Mouse (Mus musculus) limb, embryonic 12.5 days (tissue): ENCODE results near the gene Fam20a. TPM values are rescaled to one million over a fixed set of nuclear protein-coding genes. Genes with fewer than 3 reads are reported as not detected.

Source experiments
- ATAC-seq: fragments of 200-750 bp; cut with Nextera tagmentation; 2 replicates; pipeline ENCODE4 v1.8.0; 2017; ENCODE audit warnings: low read depth, moderate TSS enrichment; ENCODE audit not compliant: insufficient number of reproducible peaks, insufficient read depth, low FRiP score, low TSS enrichment
- H3K27ac ChIP-seq: fragments of 300-500 bp; sonication (generic); 2 replicates; pipeline ENCODE4 v1.5.1; 2016; ENCODE audit warnings: mild to moderate bottlenecking, moderate library complexity
- H3K27me3 ChIP-seq: fragments of 300-500 bp; sonication (generic); 2 replicates; pipeline ENCODE4 v1.6.1; 2016; ENCODE audit warnings: mild to moderate bottlenecking, moderate library complexity
- H3K36me3 ChIP-seq: fragments of 300-500 bp; sonication (generic); 2 replicates; pipeline ENCODE4 v1.6.1; 2016; ENCODE audit warnings: mild to moderate bottlenecking, moderate library complexity
- H3K4me1 ChIP-seq: fragments of 300-500 bp; sonication (generic); replicated peaks from 2 replicates; pipeline ENCODE4 v1.6.1; 2016
- H3K4me2 ChIP-seq: fragments of 300-500 bp; sonication (generic); 2 replicates; pipeline ENCODE4 v1.6.1; 2016; ENCODE audit warnings: mild to moderate bottlenecking, moderate library complexity
- H3K4me3 ChIP-seq: fragments of 300-500 bp; sonication (generic); replicated peaks from 2 replicates; pipeline ENCODE4 v1.5.1; 2016; ENCODE audit warnings: mild to moderate bottlenecking
- H3K9ac ChIP-seq: fragments of 300-500 bp; sonication (generic); replicated peaks from 2 replicates; pipeline ENCODE4 v1.6.1; 2016; ENCODE audit warnings: mild to moderate bottlenecking, moderate library complexity
- H3K9me3 ChIP-seq: fragments of 300-500 bp; sonication (generic); 2 replicates; pipeline ENCODE4 v1.6.1; 2016; ENCODE audit warnings: mild to moderate bottlenecking, moderate library complexity
- WGBS: fragments of 180-500 bp; shearing (Covaris S2); methylation state at CpG from one replicate; pipeline ENCODE4 v1.1.7; 2016; 5-methylcytosine and 5-hydroxymethylcytosine counted together
- polyA plus RNA-seq: library from polyadenylated mRNA; unstranded; fragments of >200 nt; fragmentation: Nextera tagmentation; extraction: Ambion mirVana; gene quantifications from 2 replicates; pipeline ENCODE4 v1.2.1, GENCODE M21; 2016

Fam20a gene
- polyA plus RNA-seq, 1 experiment from 2014 or later = 0.28 TPM

DNA sequence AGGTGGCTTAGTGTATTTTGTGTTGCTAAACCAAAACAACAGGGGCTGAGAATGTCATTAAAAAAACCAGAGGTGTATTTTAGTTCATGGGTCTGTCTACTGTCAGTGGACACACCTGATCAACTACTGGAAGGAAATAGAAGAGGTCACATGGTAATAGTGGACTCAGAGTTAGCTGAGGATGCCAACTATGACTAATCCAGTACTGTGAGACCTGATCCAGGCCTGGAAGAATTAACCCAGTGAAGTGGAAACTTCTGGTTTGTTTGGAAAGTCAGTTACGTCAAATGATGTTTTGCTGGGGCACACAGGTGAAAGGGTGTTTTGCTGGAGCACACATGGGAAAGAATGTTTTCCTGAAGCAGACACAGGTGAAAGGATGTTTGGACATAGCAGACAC, 12.3 kb upstream of the Fam20a start:
- Histone ChIP-seq H3K4me3 (no peak overlapping the region), H3K27me3 (no peaks in the 10 kb centered on the region), H3K27ac (no peak overlapping the region), H3K9me3 (peaks cover 6% of the 10 kb centered on the region; the same call in 1 of the 2 replicates), H3K4me1 (no peaks in the 10 kb centered on the region; the same call in 1 of the 2 replicates), H3K36me3 (no peaks in the 10 kb centered on the region), H3K9ac (no peak overlapping the region), H3K4me2 (no peak overlapping the region)
- no peak for ATAC-seq
- WGBS = 95% methylated on average over 1 of the region's 1 CpGs

DNA sequence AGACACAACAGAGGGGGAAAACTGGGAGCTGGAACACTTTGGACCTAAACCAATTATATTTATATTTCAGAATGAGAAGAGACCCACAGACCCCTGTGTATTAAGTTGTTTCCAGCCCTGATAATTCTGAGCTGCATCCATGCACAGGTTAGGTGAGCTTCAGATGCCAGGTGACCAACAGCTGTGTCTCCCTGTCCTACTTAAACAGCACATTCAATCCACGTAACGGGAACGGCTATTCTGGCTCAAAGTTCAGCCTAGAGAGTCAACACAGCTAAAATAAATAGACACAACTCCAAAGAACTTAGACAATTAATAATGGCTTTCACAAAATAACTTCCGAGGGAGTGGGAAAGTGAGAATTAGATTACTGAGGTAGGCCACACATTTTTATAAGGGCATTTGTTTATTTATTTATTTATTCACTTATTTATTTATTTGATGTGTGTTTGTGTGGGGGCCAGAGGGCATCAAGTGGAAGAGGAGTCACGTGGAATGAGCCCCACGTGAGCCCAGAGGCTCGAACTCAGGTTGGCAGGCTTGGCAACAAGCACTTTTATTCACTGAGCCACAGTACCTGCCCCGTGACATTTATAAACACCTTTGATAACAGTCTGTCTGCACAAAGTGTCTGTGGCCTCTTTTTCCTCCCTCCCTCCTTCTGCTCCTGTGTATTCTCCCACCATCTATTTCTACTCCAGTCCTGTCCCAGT, 10.8 kb upstream of the Fam20a start:
- no peak overlapping the region for H3K9ac ChIP-seq
- peaks cover 6% of the 10 kb centered on the region; the same call in 1 of the 2 replicates for H3K9me3 ChIP-seq
- H3K27me3 ChIP-seq = no peaks in the 10 kb centered on the region
- H3K27ac ChIP-seq = no peak overlapping the region
- no peaks in the 10 kb centered on the region; the same call in 1 of the 2 replicates for H3K4me1 ChIP-seq
- ATAC-seq = no peak
- no peak overlapping the region for H3K4me2 ChIP-seq
- 83% methylated on average over 8 of the region's 8 CpGs for WGBS
- no peak overlapping the region for H3K4me3 ChIP-seq
- no peaks in the 10 kb centered on the region for H3K36me3 ChIP-seq

DNA sequence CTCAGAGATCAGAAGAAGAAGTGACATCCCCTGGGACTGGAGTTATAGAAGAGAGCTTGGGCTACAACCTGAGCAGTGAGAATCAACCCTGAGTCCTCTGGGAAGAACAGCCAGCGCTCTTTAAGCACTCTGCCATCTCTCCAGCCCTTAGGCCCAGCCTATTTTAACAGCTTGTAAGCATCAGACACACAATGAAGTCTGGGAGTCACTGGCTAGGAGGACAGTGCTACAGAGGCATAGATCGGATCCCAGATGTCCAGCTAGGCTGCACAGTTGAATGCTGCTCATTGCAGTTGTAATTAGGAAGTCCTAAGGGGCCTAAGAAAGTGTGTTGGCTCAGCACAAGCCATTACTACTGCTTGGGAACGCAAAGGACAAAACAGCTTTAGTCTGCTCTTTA, 6.3 kb upstream of the Fam20a start:
- no peaks in the 10 kb centered on the region for H3K36me3 ChIP-seq
- no peaks in the 10 kb centered on the region for H3K9me3 ChIP-seq
- no peak overlapping the region for H3K4me3 ChIP-seq
- no peaks in the 10 kb centered on the region for H3K27me3 ChIP-seq
- ATAC-seq = no peak
- no peak overlapping the region for H3K27ac ChIP-seq
- no peak overlapping the region for H3K9ac ChIP-seq
- 75% methylated on average over 3 of the region's 3 CpGs for WGBS
- H3K4me1 ChIP-seq = no peaks in the 10 kb centered on the region
- no peak overlapping the region for H3K4me2 ChIP-seq

DNA sequence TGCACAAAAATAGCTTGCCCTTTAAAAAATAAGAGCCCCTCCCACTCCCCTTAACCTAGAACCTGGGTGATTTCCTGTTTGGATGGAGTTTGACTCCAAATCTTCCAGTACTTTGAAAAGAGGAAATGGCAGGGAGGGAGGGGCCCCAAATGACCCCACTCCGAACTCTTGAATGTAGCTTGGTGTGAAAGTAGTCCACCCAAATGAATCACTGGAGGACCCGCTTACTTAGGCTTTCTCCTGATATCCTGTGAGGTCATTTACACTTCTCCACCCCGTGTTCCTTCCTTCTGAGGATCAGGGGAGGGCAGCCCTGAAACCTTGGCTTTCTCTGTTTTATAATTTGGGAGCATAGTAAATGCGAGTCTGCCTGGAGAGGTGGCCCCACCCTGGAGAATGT, 632 bp upstream of the Fam20a start:
- Histone ChIP-seq H3K4me2 (peak overlapping the region; percentile 95; the same call in 1 of the 2 replicates), H3K27me3 (peaks cover 37% of the 10 kb centered on the region), H3K36me3 (no peaks in the 10 kb centered on the region), H3K4me1 (peaks cover 25% of the 10 kb centered on the region), H3K9ac (no peak overlapping the region), H3K4me3 (no peak overlapping the region), H3K9me3 (no peaks in the 10 kb centered on the region), H3K27ac (no peak overlapping the region)
- WGBS = 37% methylated on average over 4 of the region's 4 CpGs
- no peak for ATAC-seq

DNA sequence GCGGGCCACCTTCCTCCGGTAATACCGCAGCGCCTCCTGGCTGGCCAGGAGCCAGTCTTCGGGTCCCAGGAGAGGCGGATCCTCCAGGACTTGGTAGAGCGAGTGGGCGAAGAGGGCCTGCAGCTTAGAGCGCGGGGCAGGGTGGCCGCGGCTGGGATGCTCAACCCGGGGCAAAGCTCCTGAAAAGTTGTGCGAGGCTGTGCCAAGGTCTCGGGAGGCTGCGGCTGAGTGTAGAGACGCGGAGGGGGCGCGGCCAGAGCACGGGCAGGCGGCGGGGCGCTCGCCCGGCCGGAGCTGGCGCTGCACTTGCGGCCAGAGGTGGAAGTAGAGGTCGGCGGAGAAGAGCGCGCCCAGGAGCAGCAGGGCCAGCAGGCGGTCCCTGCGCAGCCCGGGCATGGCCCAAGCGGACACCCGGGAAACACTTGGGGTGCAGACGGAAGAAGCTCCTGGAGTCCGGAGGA, 729 bp downstream of the Fam20a start:
- WGBS = under 1% methylated on average over 40 of the region's 40 CpGs
- ATAC-seq = no peak
- peak overlapping the region; percentile 95 for H3K4me2 ChIP-seq
- peak overlapping the region; percentile 42; the same call in 1 of the 2 replicates for H3K9ac ChIP-seq
- H3K27me3 ChIP-seq = peaks cover 37% of the 10 kb centered on the region
- H3K4me1 ChIP-seq = peaks cover 25% of the 10 kb centered on the region
- no peak overlapping the region for H3K27ac ChIP-seq
- peak overlapping the region; percentile 50 for H3K4me3 ChIP-seq
- H3K36me3 ChIP-seq = no peaks in the 10 kb centered on the region
- H3K9me3 ChIP-seq = no peaks in the 10 kb centered on the region

DNA sequence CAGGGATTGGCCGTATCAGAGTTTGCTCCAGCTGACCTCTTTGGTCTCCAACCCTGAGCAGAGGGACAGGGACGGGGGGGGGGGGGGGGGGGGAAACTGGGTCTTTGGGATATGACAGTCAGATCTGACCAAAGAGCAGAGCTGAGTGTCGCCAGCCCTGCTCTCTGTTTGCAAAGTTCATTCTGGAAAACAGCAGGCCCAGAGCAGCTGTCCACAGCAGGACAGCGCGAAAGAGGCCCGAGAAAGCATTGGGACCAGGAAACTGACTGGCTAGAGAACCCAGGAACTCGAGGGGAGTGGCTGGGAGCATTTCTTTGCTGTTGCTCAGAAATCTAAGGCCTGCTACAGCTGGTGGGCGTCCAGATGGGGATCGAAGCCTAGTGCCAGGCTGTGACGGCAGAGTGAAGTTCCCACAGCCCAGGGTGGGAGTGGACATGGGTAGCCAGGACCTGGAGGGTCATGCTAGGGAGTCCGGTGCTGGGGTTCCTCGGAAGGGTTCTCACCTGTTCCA, 1.2 kb downstream of the Fam20a start:
- Histone ChIP-seq H3K27me3 (peaks cover 37% of the 10 kb centered on the region), H3K9ac (peak overlapping the region; percentile 42; the same call in 1 of the 2 replicates), H3K4me1 (peaks cover 29% of the 10 kb centered on the region), H3K4me3 (peak overlapping the region; percentile 50), H3K27ac (no peak overlapping the region), H3K36me3 (no peaks in the 10 kb centered on the region), H3K9me3 (no peaks in the 10 kb centered on the region), H3K4me2 (peak overlapping the region; percentile 95)
- WGBS = 8% methylated on average over 12 of the region's 12 CpGs
- ATAC-seq = no peak; the same call in 1 of the 2 replicates

DNA sequence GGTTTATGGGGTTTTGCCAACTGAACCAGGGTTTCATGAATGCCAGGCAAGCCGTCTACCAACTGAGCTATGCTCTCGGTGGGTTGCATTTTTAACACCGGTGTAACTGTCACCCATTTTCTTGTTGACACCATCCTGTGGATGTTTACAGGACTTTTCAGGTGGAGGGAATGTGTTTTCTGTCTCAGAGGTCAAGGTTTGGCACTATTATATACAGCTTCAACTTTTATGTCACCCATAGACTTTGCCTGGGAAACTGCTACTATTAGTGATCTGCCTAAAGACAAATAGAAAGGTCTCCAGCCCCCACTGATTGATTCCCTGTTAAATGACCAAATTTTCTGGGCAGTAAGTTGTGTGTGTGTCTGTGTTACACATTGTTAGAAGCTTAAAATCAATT, 2.7 kb downstream of the Fam20a start:
- Histone ChIP-seq H3K4me3 (no peak overlapping the region), H3K4me1 (peaks cover 44% of the 10 kb centered on the region), H3K27ac (no peak overlapping the region), H3K27me3 (peaks cover 37% of the 10 kb centered on the region), H3K9me3 (no peaks in the 10 kb centered on the region), H3K9ac (no peak overlapping the region), H3K36me3 (no peaks in the 10 kb centered on the region), H3K4me2 (no peak overlapping the region)
- whole genome bisulfite sequencing = 79% methylated on average over 3 of the region's 3 CpGs
- ATAC-seq = no peak

DNA sequence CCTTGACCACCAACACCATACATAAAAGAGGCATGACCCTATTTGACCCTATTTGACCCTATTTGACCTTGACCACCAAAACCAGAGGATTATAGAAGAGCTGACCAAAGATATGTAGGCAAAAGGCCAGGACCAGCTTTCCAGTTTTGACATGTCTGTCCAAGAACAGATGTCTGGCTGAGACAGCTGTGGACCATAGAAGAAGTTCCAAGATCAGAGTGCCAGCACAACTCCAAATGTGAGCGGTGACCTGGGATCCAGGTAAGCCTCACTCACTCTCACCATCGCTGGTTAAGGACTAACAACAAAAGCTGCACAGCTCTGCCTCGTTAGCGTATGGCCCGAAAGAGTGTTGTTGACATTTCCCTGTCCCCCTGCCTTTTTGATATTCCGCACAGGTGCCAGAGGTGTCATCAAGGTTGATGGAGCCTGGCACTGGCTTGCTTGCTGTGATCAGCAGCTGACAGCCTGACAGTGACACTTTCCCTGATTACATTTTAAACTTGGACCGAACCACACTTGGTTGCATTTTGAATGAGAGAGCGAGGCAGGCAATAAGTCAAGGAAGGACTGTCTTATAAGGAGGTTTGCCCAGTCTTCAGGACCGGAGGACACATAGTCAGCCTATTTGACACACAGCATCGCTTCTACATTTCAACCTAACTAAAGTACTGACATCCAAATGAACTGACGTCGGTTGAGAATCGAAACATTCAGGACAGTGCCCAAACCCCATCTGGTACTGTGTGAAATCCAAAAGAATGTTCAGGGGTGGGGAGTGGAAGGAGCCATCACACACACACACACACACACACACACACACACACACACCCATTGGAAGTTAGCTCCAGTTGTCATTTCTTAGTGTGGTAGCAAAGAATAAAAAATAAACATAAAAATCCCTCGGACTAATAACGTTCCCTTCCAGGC, 3.8 kb downstream of the Fam20a start:
- H3K27ac ChIP-seq = no peak overlapping the region
- H3K4me2 ChIP-seq = no peak overlapping the region
- no peaks in the 10 kb centered on the region for H3K36me3 ChIP-seq
- 82% methylated on average over 15 of the region's 15 CpGs for WGBS
- ATAC-seq = no peak
- H3K4me3 ChIP-seq = no peak overlapping the region
- H3K27me3 ChIP-seq = peaks cover 36% of the 10 kb centered on the region
- no peak overlapping the region for H3K9ac ChIP-seq
- no peaks in the 10 kb centered on the region for H3K9me3 ChIP-seq
- H3K4me1 ChIP-seq = peaks cover 53% of the 10 kb centered on the region

DNA sequence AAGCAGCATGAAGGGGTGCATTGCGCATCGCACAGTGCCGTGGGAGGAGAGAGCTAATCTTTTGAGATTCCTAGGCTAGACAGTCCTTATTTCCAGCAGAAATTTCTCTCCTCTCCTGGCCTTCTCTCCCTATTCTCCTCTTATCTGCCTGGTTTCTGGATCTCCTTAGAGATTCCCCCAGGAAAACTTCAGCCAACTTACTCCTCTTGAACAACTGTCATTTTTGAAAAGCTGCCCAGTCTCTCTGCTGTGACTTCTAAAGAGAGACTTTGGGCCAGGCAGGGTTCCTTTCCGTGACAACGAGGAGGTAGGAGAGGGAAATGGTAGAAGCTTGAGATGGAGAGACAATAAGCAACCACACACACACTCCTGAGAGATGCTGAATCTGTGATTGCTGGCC, 4.6 kb downstream of the Fam20a start:
- no peak for ATAC-seq
- 92% methylated on average over 5 of the region's 5 CpGs for WGBS
- Histone ChIP-seq H3K9ac (no peak overlapping the region), H3K9me3 (no peaks in the 10 kb centered on the region), H3K4me2 (no peak overlapping the region), H3K4me3 (no peak overlapping the region), H3K27me3 (peaks cover 28% of the 10 kb centered on the region), H3K4me1 (peaks cover 47% of the 10 kb centered on the region), H3K27ac (no peak overlapping the region), H3K36me3 (no peaks in the 10 kb centered on the region)

DNA sequence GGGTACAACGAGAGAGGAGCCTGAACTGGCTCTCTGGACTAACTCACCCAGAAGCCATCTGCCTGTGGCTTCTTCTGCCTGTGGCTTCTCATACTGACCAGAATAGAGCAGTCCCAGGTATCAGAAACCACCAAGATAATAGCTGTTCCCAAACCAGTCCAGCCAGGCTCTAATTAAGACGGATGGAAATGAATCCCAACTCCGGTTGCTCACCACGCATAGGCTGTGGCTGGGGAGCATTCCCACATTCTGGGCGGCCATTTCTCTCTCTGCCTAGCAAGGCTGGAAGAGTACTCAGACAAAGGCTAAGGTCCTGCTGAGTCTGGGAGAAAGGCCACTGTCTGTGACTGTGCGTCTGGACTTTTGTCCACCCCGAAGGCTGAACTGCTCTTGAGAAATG, 5.1 kb downstream of the Fam20a start:
- Histone ChIP-seq H3K9ac (no peak overlapping the region), H3K36me3 (no peaks in the 10 kb centered on the region), H3K4me1 (peaks cover 44% of the 10 kb centered on the region), H3K4me3 (no peak overlapping the region), H3K27me3 (peaks cover 23% of the 10 kb centered on the region), H3K4me2 (no peak overlapping the region), H3K9me3 (no peaks in the 10 kb centered on the region), H3K27ac (no peak overlapping the region)
- WGBS = 65% methylated on average over 7 of the region's 7 CpGs
- no peak for ATAC-seq

DNA sequence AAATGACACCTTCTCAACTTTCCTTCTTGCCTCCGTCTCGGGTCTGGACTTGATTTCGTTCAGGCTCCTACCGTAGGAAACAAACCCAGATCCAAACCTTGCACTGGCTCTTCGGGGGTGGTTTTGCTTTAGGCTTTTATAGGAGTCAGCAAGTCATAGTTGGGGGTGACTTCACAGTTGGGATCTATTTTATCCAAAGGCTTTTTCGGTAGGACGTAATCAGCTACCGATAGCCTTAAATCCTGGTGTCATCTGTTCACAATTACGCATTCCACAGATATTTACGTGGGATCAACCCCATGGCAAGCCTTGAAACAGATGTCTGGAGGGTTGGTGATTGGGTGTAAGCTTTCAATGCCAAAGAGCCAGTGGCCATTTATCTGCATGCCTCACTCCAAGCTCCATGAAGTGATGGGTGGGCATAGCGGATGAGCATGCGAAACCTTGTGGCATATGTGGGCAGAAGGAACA, 6.7 kb downstream of the Fam20a start:
- H3K4me3 ChIP-seq = no peak overlapping the region
- H3K36me3 ChIP-seq = no peaks in the 10 kb centered on the region
- H3K9ac ChIP-seq = no peak overlapping the region
- WGBS = 28% methylated on average over 12 of the region's 12 CpGs
- H3K4me2 ChIP-seq = peak overlapping the region; percentile 4; the same call in 1 of the 2 replicates
- ATAC-seq = peak; percentile 34; the same call in 1 of the 2 replicates
- peaks cover 7% of the 10 kb centered on the region for H3K27me3 ChIP-seq
- no peaks in the 10 kb centered on the region for H3K9me3 ChIP-seq
- peak overlapping the region; percentile 56; the same call in 1 of the 2 replicates for H3K27ac ChIP-seq
- peaks cover 30% of the 10 kb centered on the region for H3K4me1 ChIP-seq
